In genomic region chr2:94590494-94590893, GRCm38 (mm10) we compare ENCODE assay signal across 25 mouse cellular contexts.
"Had no signal": no experiment of that assay in that cellular context is flagged by ENCODE, and none has a peak within 500 bp of the region (broad histone marks: within the 10 kb centered on the region; RNA-seq: fewer than 3 reads in every experiment).

No protein-coding gene starts in this region.

- ATAC-seq: hindbrain, postnatal 0 days; intestine, embryonic 16.5 days; liver, embryonic 12.5 days had no signal

- H3K9me3 ChIP-seq: heart, embryonic 15.5 days; hindbrain, embryonic 13.5 days; hindbrain, embryonic 15.5 days; kidney, embryonic 15.5 days; limb, embryonic 13.5 days; limb, embryonic 15.5 days had no signal

- H3K9ac ChIP-seq: heart, embryonic 13.5 days; heart, embryonic 15.5 days; hindbrain, embryonic 13.5 days; hindbrain, embryonic 15.5 days; kidney, embryonic 15.5 days; limb, embryonic 13.5 days; limb, embryonic 15.5 days; liver, embryonic 12.5 days; liver, embryonic 14.5 days had no signal

- H3K4me1 ChIP-seq: heart, embryonic 13.5 days; heart, embryonic 15.5 days; hindbrain, embryonic 13.5 days; hindbrain, embryonic 15.5 days; kidney, embryonic 15.5 days; limb, embryonic 13.5 days; limb, embryonic 15.5 days; liver, embryonic 12.5 days had no signal

- H3K27me3 ChIP-seq: heart, embryonic 13.5 days; heart, embryonic 15.5 days; hindbrain, embryonic 13.5 days; hindbrain, embryonic 15.5 days; kidney, embryonic 15.5 days; limb, embryonic 13.5 days; limb, embryonic 15.5 days; liver, embryonic 12.5 days had no signal

- H3K4me2 ChIP-seq: heart, embryonic 11.5 days; heart, embryonic 13.5 days; heart, embryonic 15.5 days; hindbrain, embryonic 13.5 days; hindbrain, embryonic 15.5 days; kidney, embryonic 15.5 days; limb, embryonic 13.5 days; limb, embryonic 15.5 days; liver, embryonic 12.5 days had no signal

- H3K4me3 ChIP-seq: heart, embryonic 13.5 days; heart, embryonic 15.5 days; hindbrain, embryonic 13.5 days; hindbrain, embryonic 15.5 days; kidney, embryonic 15.5 days; layer of hippocampus, adult 2 months; limb, embryonic 13.5 days; limb, embryonic 15.5 days; liver, embryonic 12.5 days had no signal

- H3K36me3 ChIP-seq: heart, embryonic 13.5 days; heart, embryonic 15.5 days; hindbrain, embryonic 13.5 days; hindbrain, embryonic 15.5 days; kidney, embryonic 15.5 days; limb, embryonic 13.5 days; limb, embryonic 15.5 days; liver, embryonic 12.5 days had no signal

- DNase-seq: gastrocnemius, postnatal 14 days; gastrocnemius, postnatal 36 days; heart, adult 18-20 months; heart, postnatal 14 days; heart, postnatal 36 days; kidney, adult 11 months; kidney, adult 2 months; kidney, adult 9 months; kidney, postnatal 10 days; kidney, postnatal 25 days; kidney, postnatal 4 days; left cerebral cortex, postnatal 4 days had no signal

- H3K27ac ChIP-seq: heart, embryonic 13.5 days; heart, embryonic 15.5 days; hindbrain, embryonic 13.5 days; hindbrain, embryonic 15.5 days; hindbrain, postnatal 0 days; kidney, embryonic 15.5 days; layer of hippocampus, adult 2 months; limb, embryonic 13.5 days; limb, embryonic 15.5 days; liver, embryonic 12.5 days; liver, embryonic 14.5 days had no signal
